Mouse (Mus musculus): ENCODE measurements around the gene Akna.

- TF ChIP-seq CTCF (IDR thresholded peaks at IDR 0.05; ENCODE audit: control insufficient read depth, insufficient read depth, insufficient replicate concordance, low read depth, low read length) (no peak), POLR2A (IDR thresholded peaks at IDR 0.05; ENCODE audit: control insufficient read depth, low read depth, low read length) (no peak)
Measured at GRCm38 (mm10) chr4:63418270-63418669, 15.1 kb upstream of the Akna start.
